Mouse (Mus musculus) layer of hippocampus, postnatal 10 days (tissue): Measurements from ENCODE around the gene B230219D22Rik. TPM values are rescaled to one million over a fixed set of nuclear protein-coding genes. Genes with fewer than 3 reads are reported as not detected.

Experiments
- DNase-seq, 2 experiments: peaks; one replicate each; pipeline ENCODE4 v3.0.0; 2021; ENCODE audit warnings: low spot score in 2 of 2
- total RNA-seq, 2 experiments: library from RNA; stranded (reverse); gene quantifications; 2 replicates each; pipeline ENCODE4 v1.2.3; 2021

The B230219D22Rik gene
- total RNA-seq, 2 experiments from 2014 or later = 82.3 to 83.3 TPM

GRCm38 (mm10) chr13:55726598-55727119 is 33.7 kb downstream of the B230219D22Rik start:
- DNase-seq = no peak

DNA sequence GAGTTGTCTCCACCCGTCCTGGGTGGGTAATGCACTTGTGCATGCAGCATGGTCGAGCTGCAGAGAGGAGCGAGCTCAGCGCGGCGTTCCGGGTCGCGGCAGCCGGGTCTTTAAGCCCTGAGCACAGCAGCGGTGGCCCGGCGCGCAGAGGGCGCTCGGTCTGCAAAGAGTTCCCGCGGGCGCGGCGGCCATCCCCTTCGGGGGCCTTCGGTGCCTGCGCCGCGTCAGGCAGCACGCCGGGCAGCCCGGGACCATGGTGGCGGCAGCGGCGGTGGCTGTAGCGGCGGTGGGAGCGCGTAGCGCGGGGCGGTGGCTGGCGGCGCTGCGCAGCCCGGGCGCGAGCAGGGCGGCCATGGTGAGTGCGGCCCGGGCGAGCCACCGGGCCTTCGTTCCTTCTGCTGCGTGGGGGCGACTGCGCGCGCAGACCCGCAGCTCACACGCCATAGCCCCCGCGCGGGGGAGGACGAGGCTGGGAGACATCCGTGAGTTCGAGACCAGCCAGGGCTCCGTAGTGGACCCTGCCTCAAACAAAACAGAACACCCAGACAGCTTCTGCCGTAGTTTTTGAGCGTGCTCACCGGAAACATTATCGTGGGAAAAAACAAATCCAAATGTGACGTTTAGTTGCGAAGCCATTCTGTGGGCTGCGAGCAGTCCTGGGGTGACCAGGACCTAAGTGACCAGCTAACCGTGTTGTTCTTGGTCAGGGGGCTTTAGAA is 34.4 kb downstream of the B230219D22Rik start, which contains the start of gene Pcbd2:
Gene Pcbd2 (plus strand): TSS at position 249 of the 719 bp plus-strand sequence.
- DNase-seq = peak; percentile 81 to 88

- peak; percentile 62 to 65 for DNase-seq
These were observed 34.9 kb downstream of the B230219D22Rik start for GRCm38 (mm10) chr13:55727839-55728238.

DNA sequence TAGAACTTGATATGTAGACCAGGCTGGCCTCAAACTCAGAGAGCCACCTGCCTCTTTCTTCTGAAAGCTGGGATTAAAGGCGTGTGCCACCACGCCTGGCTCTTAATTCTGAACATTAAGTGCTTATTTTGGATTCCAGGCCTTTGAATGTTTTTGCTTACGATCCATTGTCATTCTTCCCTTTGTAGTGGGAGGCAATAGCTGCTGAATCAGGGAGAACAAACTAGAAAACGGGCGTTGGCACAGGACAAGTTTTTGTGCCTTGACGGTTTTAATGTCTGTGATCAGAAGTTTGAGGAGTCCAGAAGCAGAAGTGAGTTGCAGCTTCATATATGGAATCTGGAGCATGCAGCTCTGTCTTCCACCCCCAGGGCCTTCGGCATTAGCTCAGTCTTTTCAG is 37.8 kb downstream of the B230219D22Rik start:
- no peak for DNase-seq

GRCm38 (mm10) chr13:55732121-55732520 is 39.2 kb downstream of the B230219D22Rik start:
- no peak for DNase-seq

DNA sequence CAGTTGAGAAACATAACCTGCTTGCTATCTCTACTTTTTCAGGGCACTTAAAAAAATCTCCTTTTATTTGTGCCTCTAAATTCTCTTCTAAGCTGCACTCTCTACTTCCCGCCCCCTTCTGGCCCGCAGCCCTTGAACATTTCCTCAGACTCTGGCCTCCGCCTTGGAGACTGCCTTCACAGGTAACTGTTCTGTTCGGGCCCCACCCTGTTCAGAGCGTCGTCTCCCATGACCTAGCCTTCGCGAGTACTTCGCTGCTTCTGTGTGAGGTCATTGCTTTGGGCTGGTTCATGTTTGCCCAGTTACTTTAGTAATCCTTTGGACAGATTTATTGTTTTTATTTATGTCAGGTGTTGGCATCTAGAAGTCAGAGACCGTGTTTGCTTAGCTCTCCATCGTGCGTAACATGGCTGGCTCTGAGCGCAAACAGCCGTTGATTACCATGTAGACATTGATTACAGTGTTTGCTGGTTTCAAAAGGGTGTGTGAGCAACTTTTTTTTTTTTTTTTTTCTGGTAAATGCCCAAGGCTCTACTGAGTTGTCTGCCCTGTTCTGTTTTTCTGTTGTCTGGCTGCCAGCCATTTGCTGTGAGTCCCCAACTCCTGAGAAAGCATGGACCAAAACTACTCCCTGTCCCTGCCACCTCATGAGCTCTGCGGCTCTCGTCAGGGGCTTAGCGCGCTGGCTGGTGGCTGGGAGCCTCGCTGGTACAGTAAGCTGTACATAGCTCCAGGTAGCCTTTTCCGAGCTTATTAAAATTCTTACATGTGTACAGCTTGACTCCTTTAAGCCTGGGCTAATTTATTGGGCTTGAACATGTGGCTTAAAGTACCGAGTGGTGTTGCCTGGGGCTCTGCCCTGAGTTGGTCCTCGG is 40.9 kb downstream of the B230219D22Rik start:
- no peak for DNase-seq

DNA sequence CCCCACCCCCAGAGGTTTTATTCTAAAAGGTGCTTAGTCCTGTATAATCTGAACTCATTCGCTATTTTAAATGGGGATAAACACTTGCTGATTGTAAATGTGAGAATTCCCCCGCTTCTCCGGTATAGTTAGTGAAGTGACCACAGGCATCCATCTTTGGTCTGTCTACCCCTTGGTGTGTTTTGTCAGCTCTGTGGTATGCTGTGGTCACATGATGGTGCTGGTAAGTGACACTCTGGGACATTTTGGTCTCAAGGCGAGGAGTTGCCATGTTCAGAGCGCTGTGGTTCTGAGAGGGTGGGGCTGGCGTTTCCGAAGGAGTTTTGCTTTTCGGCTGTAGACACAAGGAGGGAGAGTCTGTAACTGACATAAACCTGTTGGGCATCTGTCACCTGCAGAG is 45.0 kb downstream of the B230219D22Rik start:
- DNase-seq = no peak

DNA sequence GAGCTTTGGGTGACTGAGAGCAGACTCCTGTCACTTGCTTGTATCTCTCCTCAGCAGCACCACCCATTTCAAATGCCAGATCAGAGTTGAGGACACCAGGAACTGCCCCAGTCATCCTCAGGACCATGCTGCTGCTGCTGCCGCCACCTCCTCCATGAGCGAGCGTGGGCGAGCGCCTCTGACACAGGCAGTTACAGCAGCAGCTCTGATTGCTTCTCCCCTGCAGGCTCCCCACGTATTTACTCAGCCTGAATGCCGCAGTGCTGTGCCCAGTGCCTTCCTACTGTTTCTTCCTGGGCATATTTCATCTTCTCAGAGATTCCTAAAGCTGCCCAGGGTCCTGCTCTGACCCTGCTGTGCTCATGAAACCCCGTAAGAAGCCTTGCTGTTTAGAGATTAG is 49.4 kb downstream of the B230219D22Rik start:
- DNase-seq = no peak

Other genes starting within 250 kb of the B230219D22Rik start
- 10 to 100 TPM; 76.4 to 79.2 TPM for gene Grk6, start 248.1 kb upstream of the B230219D22Rik start, total RNA-seq
- 100 to 1,000 TPM in 1 of 2 experiments, 10 to 100 TPM in 1; 98.1 to 112 TPM for gene Prr7, start 228.9 kb upstream of the B230219D22Rik start, total RNA-seq
- gene Dbn1, start 205.0 kb upstream of the B230219D22Rik start, total RNA-seq = 100 to 1,000 TPM; 392 to 399 TPM
- 10 to 100 TPM; 66.1 to 68.9 TPM for gene Pdlim7, start 179.4 kb upstream of the B230219D22Rik start, total RNA-seq
- 1 to 10 TPM; 5.0 to 6.5 TPM for gene Dok3, start 163.8 kb upstream of the B230219D22Rik start, total RNA-seq
- 10 to 100 TPM; 36.9 to 46.6 TPM for gene Ddx41, start 156.5 kb upstream of the B230219D22Rik start, total RNA-seq
- gene Fam193b, start 122.0 kb upstream of the B230219D22Rik start, total RNA-seq = 10 to 100 TPM; 61.9 to 82.4 TPM
- gene Tmed9, start 119.4 kb upstream of the B230219D22Rik start, total RNA-seq = 100 to 1,000 TPM; 127 to 128 TPM
- 10 to 100 TPM; 23.1 to 23.8 TPM for gene B4galt7, start 93.2 kb upstream of the B230219D22Rik start, total RNA-seq
- gene Caml, start 70.1 kb upstream of the B230219D22Rik start, total RNA-seq = 10 to 100 TPM; 51.5 to 59.9 TPM
- 10 to 100 TPM; 49.4 to 55.2 TPM for gene Ddx46, start 58.1 kb upstream of the B230219D22Rik start, total RNA-seq
- 10 to 100 TPM; 58.3 to 61.4 TPM for gene Txndc15, start 21.5 kb downstream of the B230219D22Rik start, total RNA-seq
- 10 to 100 TPM; 28.3 to 36.1 TPM for gene Pcbd2, start 34.2 kb downstream of the B230219D22Rik start, total RNA-seq
- under 1 TPM in 1 of 2 experiments, not detected in 1; 0.37 TPM for gene Catsper3, start 91.4 kb downstream of the B230219D22Rik start, total RNA-seq
- gene Pitx1, start 143.1 kb downstream of the B230219D22Rik start, total RNA-seq = not detected